Mouse (Mus musculus): ENCODE measurements around the gene Psmd9.

GRCm38 (mm10) chr5:123277342-123277701, 108.1 kb downstream of the Psmd9 start:
- TF ChIP-seq CTCF (conservative IDR thresholded peaks at IDR 0.05; ENCODE audit: low read length) (no peak), POU5F1 (IDR thresholded peaks at IDR 0.05; ENCODE audit: borderline replicate concordance, low read length) (no peak)

All from E14TG2a.4 (cell line).